Mouse (Mus musculus) megakaryocyte, embryonic 14.5 days (primary cell): Measurements from ENCODE around the gene Dnajc5.

Experiments used
- FLI1 ChIP-seq: IDR thresholded peaks from 2 replicates; pipeline ENCODE4 v1.6.1; 2012; ENCODE audit warnings: low read length, inconsistent platforms, mixed read lengths
- GATA1 ChIP-seq: IDR thresholded peaks from 3 replicates; pipeline ENCODE4 v1.6.1; 2012; ENCODE audit warnings: mixed read lengths, low read length, inconsistent platforms, borderline replicate concordance

DNA sequence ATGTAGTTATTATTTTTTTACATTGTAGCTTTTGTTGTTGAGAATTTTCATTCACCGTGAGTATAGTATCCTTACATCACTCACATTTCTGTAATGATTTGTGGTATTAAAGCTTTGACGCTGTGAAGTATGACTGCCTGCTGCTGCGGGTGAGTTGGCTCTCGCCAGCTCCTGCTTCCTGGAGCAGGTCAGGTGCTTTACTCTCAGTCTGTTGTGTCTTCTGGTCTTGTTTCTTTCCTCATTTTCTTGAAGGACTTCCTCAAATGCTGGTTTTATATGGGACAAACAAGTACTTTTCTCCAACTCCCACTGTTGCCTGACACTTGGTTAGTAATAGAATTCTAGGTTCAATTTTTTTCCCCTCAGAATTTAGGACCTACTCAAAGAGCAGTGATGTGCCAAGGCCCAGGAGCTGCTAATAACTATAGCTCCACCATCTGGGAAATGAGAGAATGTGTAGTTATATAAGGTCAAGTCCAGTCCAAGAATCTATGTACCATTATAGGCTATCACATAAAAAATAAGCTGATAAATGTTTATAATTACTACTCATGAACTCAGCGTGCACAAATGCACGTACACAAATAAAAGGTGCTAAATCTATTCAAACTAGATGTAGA is 21.6 kb downstream of the Dnajc5 start:
- TF ChIP-seq GATA1 (no peak), FLI1 (no peak)
